Mouse (Mus musculus) cerebellum, adult 9-10 months (tissue): ENCODE data around the gene Mmp15.
A peak's percentile ranks its signal among the peaks of the same experiment; 100 is the strongest.

Experiments used
- DNase-seq: peaks from one replicate; pipeline ENCODE4 v3.0.0; 2022

Gene Mmp15

GRCm38 (mm10) chr8:95352151-95352870 is at the start of gene Mmp15:
Gene Mmp15 (plus strand): TSS chr8:95352268.
- DNase-seq = peak; percentile 21

GRCm38 (mm10) chr8:95302410-95302809 is 49.7 kb upstream of the Mmp15 start:
- no peak for DNase-seq

GRCm38 (mm10) chr8:95305526-95305925 is 46.5 kb upstream of the Mmp15 start:
- no peak for DNase-seq

- no peak for DNase-seq
Measured at GRCm38 (mm10) chr8:95306431-95306830, 45.6 kb upstream of the Mmp15 start, which contains the start of gene Cngb1. Gene Cngb1 (minus strand): TSS chr8:95306585.

- no peak for DNase-seq
Measured at GRCm38 (mm10) chr8:95310342-95310970, 41.6 kb upstream of the Mmp15 start, which contains the start of gene Tepp. Gene Tepp (plus strand): TSS chr8:95310566.

- no peak for DNase-seq
Measured at GRCm38 (mm10) chr8:95312836-95313235, 39.2 kb upstream of the Mmp15 start.

GRCm38 (mm10) chr8:95313857-95314256 is 38.2 kb upstream of the Mmp15 start:
- no peak for DNase-seq

GRCm38 (mm10) chr8:95314707-95315106 is 37.4 kb upstream of the Mmp15 start:
- no peak for DNase-seq

- no peak for DNase-seq
Measured at GRCm38 (mm10) chr8:95315350-95315749, 36.7 kb upstream of the Mmp15 start.

- DNase-seq = peak; percentile 56
Measured at GRCm38 (mm10) chr8:95320224-95321139, 31.6 kb upstream of the Mmp15 start.

GRCm38 (mm10) chr8:95323201-95323600 is 28.9 kb upstream of the Mmp15 start:
- DNase-seq = no peak

GRCm38 (mm10) chr8:95324646-95325045 is 27.4 kb upstream of the Mmp15 start:
- no peak for DNase-seq

- DNase-seq = no peak
Measured at GRCm38 (mm10) chr8:95326822-95327221, 25.2 kb upstream of the Mmp15 start.

- no peak for DNase-seq
Measured at GRCm38 (mm10) chr8:95327866-95328465, 24.1 kb upstream of the Mmp15 start.

- no peak for DNase-seq
Measured at GRCm38 (mm10) chr8:95330367-95330766, 21.7 kb upstream of the Mmp15 start.

- no peak for DNase-seq
Measured at GRCm38 (mm10) chr8:95331156-95331719, 20.8 kb upstream of the Mmp15 start.

- DNase-seq = peak; percentile 93
Measured at GRCm38 (mm10) chr8:95331720-95332436, 20.2 kb upstream of the Mmp15 start, which contains the start of the genes Zfp319 and Usb1. Gene Zfp319 (minus strand): TSS chr8:95331950. Gene Usb1 (plus strand): TSS chr8:95332284.

- peak; percentile 35 for DNase-seq
Measured at GRCm38 (mm10) chr8:95332437-95333199, 19.4 kb upstream of the Mmp15 start.

GRCm38 (mm10) chr8:95335706-95336105 is 16.4 kb upstream of the Mmp15 start:
- DNase-seq = no peak

- no peak for DNase-seq
Measured at GRCm38 (mm10) chr8:95336363-95336762, 15.7 kb upstream of the Mmp15 start.

- DNase-seq = no peak
Measured at GRCm38 (mm10) chr8:95341721-95342120, 10.3 kb upstream of the Mmp15 start.
